ENCODE assay signal across 8 mouse cellular contexts in genomic region chr15:96699521-96700511, GRCm38 (mm10). TPM values are rescaled to one million over a fixed set of nuclear protein-coding genes. Genes with fewer than 3 reads are reported as not detected.
DNase-seq lines count a peak whose midpoint lies in the region; ATAC-seq lines count a peak whose summit lies in the region.

TSS of gene Slc38a2 (minus strand) at chr15:96699730.

- no peaks in the 10 kb centered on the region for H3K27me3 ChIP-seq in hindbrain, embryonic 13.5 days

- DNase-seq in NIH3T3 (ENCODE audit: low read depth), result peak; percentile 97
- DNase-seq in cerebellum, postnatal 14 days, result peak; percentile 92 to 95
- DNase-seq in frontal cortex, postnatal 25 days (ENCODE audit: low spot score in 2 of 2), result peak; percentile 72 to 80
- peak; percentile 75 to 84 for DNase-seq in layer of hippocampus, postnatal 25 days (ENCODE audit: extremely low spot score in 1 of 2, low spot score in 1 of 2)
- peak; percentile 93 for DNase-seq in lung, postnatal 14 days
- DNase-seq in retina, adult 2 months (ENCODE audit: low read depth, low spot score), result peak; percentile 59
- peak; percentile 96 to 97 for DNase-seq in thymus, postnatal 36 days

- peak within 1 kb of the TSS; percentile 88 for H3K4me3 ChIP-seq in hindbrain, embryonic 13.5 days

- H3K4me2 ChIP-seq in hindbrain, embryonic 13.5 days, result peak within 1 kb of the TSS; percentile 84

- peak; percentile 90 for ATAC-seq in hindbrain, embryonic 13.5 days (ENCODE audit: low FRiP score)

- H3K4me1 ChIP-seq in hindbrain, embryonic 13.5 days (replicated peaks), result peaks cover 42% of the 10 kb centered on the region

- H3K9me3 ChIP-seq in hindbrain, embryonic 13.5 days, result no peaks in the 10 kb centered on the region

- peaks cover 18% of the 10 kb centered on the region for H3K36me3 ChIP-seq in hindbrain, embryonic 13.5 days

- H3K9ac ChIP-seq in hindbrain, embryonic 13.5 days, result peak within 1 kb of the TSS; percentile 99

- H3K27ac ChIP-seq in hindbrain, embryonic 13.5 days, result peak within 1 kb of the TSS; percentile 100

- WGBS in hindbrain, embryonic 13.5 days, result under 1% methylated on average over 76 of the region's 76 CpGs

RNA-seq across cellular contexts. Expression of gene Slc38a2, which starts in this region (rescaled TPM):
- 133 TPM in 2 replicates for polyA plus RNA-seq in hindbrain, embryonic 13.5 days (2015; fragmentation: Nextera tagmentation; extraction: Ambion mirVana)
- total RNA-seq in layer of hippocampus, postnatal 25 days (2021), result 10 to 100 TPM; 63.3 to 78.4 TPM

Comparison
In these comparisons a context has a peak if more than half of its experiments do, and no peak if none do; other contexts are left out.
1. Peak in every context shown above with its lines: DNase-seq, ATAC-seq, H3K4me3 ChIP-seq and H3K27ac ChIP-seq.